Mouse (Mus musculus) lung, embryonic 15.5 days (tissue): ENCODE data around the gene Os9. TPM values are rescaled to one million over a fixed set of nuclear protein-coding genes. Genes with fewer than 3 reads are reported as not detected.
"Not testable (repeated sequence)": the region's sequence is repeated elsewhere in the genome, so short reads cannot be mapped to it uniquely, and the experiment has no call there.

Source experiments
- ATAC-seq: fragments of 200-750 bp; cut with Nextera tagmentation; 2 replicates; pipeline ENCODE4 v1.8.0; 2017; ENCODE audit warnings: moderate number of reproducible peaks, borderline replicate concordance; ENCODE audit not compliant: low FRiP score, low TSS enrichment; ENCODE audit errors: extremely low read depth
- H3K27ac ChIP-seq: fragments of 300-500 bp; sonication (generic); 2 replicates; pipeline ENCODE4 v1.5.1; 2015; ENCODE audit warnings: moderate library complexity, mild to moderate bottlenecking, inconsistent platforms
- H3K27me3 ChIP-seq: fragments of 300-500 bp; sonication (generic); 2 replicates; pipeline ENCODE4 v1.6.1; 2015; ENCODE audit warnings: inconsistent platforms
- H3K36me3 ChIP-seq: fragments of 300-500 bp; sonication (generic); 2 replicates; pipeline ENCODE4 v1.6.1; 2015; ENCODE audit warnings: inconsistent platforms
- H3K4me1 ChIP-seq: fragments of 300-500 bp; sonication (generic); 2 replicates; pipeline ENCODE4 v1.6.1; 2015; ENCODE audit warnings: inconsistent platforms
- H3K4me2 ChIP-seq: fragments of 300-500 bp; sonication (generic); 2 replicates; pipeline ENCODE4 v1.6.1; 2015; ENCODE audit warnings: inconsistent platforms, mild to moderate bottlenecking, moderate library complexity
- H3K4me3 ChIP-seq: fragments of 300-500 bp; sonication (generic); 2 replicates; pipeline ENCODE4 v1.5.1; 2015; ENCODE audit warnings: mild to moderate bottlenecking, inconsistent platforms
- H3K9ac ChIP-seq: fragments of 300-500 bp; sonication (generic); 2 replicates; pipeline ENCODE4 v1.6.1; 2015; ENCODE audit warnings: inconsistent platforms
- H3K9me3 ChIP-seq: fragments of 300-500 bp; sonication (generic); 2 replicates; pipeline ENCODE4 v1.6.1; 2016; ENCODE audit warnings: inconsistent platforms
- WGBS: fragments of 180-500 bp; shearing (Covaris S2); methylation state at CpG from one replicate; pipeline ENCODE4 v1.1.7; 2015; 5-methylcytosine and 5-hydroxymethylcytosine counted together
- polyA plus RNA-seq: library from polyadenylated mRNA; unstranded; fragments of >200 nt; fragmentation: Nextera tagmentation; extraction: Ambion mirVana; gene quantifications from 2 replicates; pipeline ENCODE4 v1.2.1, GENCODE M21; 2015

Os9 gene
- polyA plus RNA-seq, 1 experiment from 2014 or later, result 101 TPM

DNA sequence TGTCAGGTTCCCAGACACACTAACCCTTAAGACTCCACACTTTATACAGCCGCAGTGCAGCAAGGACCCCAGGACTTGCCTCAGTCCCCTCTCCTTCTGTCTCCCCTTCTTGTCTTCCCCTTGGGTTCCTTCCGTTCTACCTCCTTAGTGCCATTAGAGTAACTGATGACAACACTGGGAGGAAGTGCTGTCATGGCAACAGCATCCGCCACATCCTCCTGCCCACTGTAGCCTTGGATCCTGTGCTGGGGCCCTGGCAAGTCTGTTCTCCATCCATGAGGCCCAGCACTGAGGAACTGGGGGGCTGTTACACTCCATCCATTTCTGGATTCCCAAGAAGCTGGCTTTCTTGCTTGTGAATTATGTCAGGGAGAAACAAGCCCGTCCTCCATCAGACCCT, 44.8 kb downstream of the Os9 start:
- Histone ChIP-seq H3K36me3 (no peaks in the 10 kb centered on the region), H3K4me2 (no peak overlapping the region), H3K4me1 (peaks cover 33% of the 10 kb centered on the region), H3K27ac (no peak overlapping the region), H3K9ac (no peak overlapping the region), H3K27me3 (peaks cover 59% of the 10 kb centered on the region), H3K4me3 (no peak overlapping the region), H3K9me3 (no peaks in the 10 kb centered on the region)
- 26% methylated on average over 4 of the region's 4 CpGs for WGBS
- no peak for ATAC-seq

DNA sequence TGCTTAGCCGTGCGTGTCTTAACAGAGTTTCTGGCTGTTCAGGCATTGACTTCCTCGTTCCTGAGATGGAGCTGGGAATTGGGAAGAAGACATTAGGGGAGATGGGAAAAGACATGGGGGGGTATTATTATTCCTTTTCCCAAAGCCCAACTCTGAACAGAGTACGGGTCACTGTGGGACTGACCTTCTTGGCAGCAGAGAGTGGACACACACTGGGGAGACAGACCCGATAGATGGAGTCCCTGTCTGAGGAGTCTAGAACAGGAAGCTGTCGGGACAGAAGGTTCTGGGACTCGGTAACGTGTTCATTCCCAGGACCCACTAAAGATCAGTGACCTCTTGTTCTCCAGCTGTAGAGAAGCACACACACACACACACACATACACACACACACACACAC, 45.3 kb downstream of the Os9 start:
- H3K4me2 ChIP-seq, result no peak overlapping the region
- 62% methylated on average over 8 of the region's 8 CpGs for WGBS
- H3K27me3 ChIP-seq, result peaks cover 55% of the 10 kb centered on the region
- no peak overlapping the region for H3K27ac ChIP-seq
- H3K4me1 ChIP-seq, result peaks cover 32% of the 10 kb centered on the region
- no peak overlapping the region for H3K9ac ChIP-seq
- no peak for ATAC-seq
- no peaks in the 10 kb centered on the region for H3K36me3 ChIP-seq
- no peaks in the 10 kb centered on the region for H3K9me3 ChIP-seq
- no peak overlapping the region for H3K4me3 ChIP-seq

DNA sequence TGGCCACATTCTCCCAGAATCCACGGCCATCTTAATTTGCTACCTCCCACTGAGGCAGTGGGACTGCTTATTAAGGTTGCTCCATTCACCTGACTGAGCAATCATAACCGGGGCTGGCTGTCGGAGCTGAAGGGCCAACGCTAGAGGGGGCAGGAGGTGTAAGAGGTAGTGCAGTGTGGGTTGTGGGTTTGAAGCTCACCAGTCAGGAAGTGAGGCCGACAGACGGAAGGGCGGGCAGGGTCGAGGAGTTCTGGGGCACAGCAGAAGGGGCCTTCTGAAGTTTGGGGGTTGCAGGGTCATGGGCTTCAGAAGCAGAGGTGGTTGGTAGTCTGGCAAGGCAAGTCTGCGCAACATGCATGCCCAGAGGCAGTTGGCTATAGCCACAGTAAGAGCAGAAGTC, 45.9 kb downstream of the Os9 start, which contains the start of gene Agap2:
TSS of gene Agap2 (plus strand) at position 205 of the 400 bp plus-strand sequence.
- H3K9me3 ChIP-seq, result no peaks in the 10 kb centered on the region
- H3K27ac ChIP-seq, result no peak within 1 kb of the TSS
- H3K27me3 ChIP-seq, result peaks cover 49% of the 10 kb centered on the region
- H3K4me3 ChIP-seq, result no peak within 1 kb of the TSS
- H3K9ac ChIP-seq, result no peak within 1 kb of the TSS
- no peak within 1 kb of the TSS for H3K4me2 ChIP-seq
- H3K36me3 ChIP-seq, result no peaks in the 10 kb centered on the region
- no peak for ATAC-seq
- H3K4me1 ChIP-seq, result peaks cover 26% of the 10 kb centered on the region
- WGBS, result 60% methylated on average over 9 of the region's 9 CpGs

DNA sequence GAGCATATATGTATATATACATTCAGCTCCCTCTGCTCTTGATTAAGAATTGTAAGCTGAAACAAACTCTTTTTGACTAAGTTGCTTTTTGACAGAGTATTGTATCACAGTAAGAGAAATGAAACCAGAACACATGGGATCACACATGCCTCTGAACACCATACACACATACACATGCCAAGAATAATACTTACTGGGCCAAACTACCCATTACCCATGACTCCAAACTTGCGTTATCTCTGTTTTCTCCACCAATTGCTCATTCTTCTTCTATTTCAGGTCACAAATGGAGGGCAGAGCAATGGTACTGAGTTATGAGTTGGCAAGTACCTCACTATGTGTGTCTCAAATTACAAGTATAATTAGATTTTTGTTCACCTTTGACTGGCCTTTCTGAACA, 47.0 kb downstream of the Os9 start:
- Histone ChIP-seq H3K4me1 (peaks cover 17% of the 10 kb centered on the region), H3K27ac (no peak overlapping the region), H3K36me3 (no peaks in the 10 kb centered on the region), H3K27me3 (peaks cover 38% of the 10 kb centered on the region), H3K9me3 (no peaks in the 10 kb centered on the region), H3K4me2 (no peak overlapping the region), H3K9ac (no peak overlapping the region), H3K4me3 (no peak overlapping the region)
- ATAC-seq, result no peak
- WGBS, result 93% methylated on average over 1 of the region's 1 CpGs

DNA sequence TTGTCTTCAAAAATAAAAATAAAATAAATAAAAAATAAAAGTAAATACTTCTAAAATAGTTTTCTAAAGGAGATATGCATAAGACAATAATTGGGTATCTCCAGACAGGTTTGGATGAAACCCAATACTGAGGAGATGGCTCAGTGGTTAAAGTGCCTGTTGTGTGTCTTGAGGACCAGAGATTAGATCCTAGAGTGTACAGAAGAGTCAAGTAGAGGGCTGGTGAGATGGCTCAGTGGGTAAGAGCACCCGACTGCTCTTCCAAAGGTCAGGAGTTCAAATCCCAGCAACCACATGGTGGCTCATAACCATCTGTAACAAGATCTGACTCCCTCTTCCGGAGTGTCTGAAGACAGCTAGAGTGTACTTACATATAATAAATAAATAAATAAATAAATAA, 48.0 kb downstream of the Os9 start:
- H3K4me3 ChIP-seq, H3K9ac ChIP-seq, ATAC-seq, H3K36me3 ChIP-seq, H3K9me3 ChIP-seq, H3K27ac ChIP-seq, H3K4me2 ChIP-seq: not testable (repeated sequence)
- Histone ChIP-seq H3K27me3 (peaks cover 28% of the 10 kb centered on the region), H3K4me1 (peaks cover 18% of the 10 kb centered on the region)
- WGBS, result 59% methylated on average over 2 of the region's 2 CpGs

DNA sequence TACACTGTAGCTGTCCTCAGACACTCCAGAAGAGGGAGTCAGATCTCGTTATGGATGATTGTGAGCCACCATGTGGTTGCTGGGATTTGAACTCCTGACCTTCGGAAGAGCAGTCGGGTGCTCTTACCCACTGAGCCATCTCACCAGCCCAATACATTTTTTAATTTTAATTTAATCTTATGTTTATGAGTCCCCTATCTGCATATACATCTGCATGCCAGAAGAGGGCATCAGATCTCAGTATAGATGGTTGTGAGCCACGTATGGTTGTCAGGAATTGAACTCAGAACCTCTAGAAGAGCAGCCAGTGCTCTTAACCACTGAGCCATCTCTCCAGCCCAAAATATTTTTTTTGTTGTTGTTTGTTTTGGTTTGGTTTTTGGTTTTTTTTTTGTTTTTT, 48.7 kb downstream of the Os9 start:
- WGBS, result 77% methylated on average over 4 of the region's 4 CpGs
- H3K9me3 ChIP-seq, ATAC-seq, H3K9ac ChIP-seq, H3K27ac ChIP-seq, H3K4me2 ChIP-seq, H3K4me3 ChIP-seq: not testable (repeated sequence)
- Histone ChIP-seq H3K4me1 (peaks cover 22% of the 10 kb centered on the region), H3K27me3 (peaks cover 21% of the 10 kb centered on the region), H3K36me3 (peaks cover 14% of the 10 kb centered on the region)

DNA sequence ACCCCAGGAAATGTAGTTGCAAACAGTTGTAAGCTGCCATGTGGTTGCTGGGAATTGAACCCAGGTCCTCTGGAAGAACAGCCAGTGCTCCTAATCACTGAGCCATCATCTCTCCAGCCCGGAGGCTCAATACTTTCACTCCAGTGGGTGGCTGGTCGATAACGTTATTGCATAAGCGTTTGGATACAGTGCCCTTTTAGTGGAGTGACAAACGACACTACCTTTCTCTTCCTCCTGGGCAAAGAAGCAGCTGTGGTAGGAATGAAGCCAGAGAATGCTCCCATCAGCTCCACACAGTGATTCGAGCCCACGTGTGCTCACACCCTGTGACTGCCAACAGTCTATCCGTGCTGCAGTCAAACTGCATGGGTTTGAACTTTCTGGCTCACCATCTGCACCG, 49.7 kb downstream of the Os9 start:
- Histone ChIP-seq H3K36me3 (peaks cover 24% of the 10 kb centered on the region), H3K4me3 (peak overlapping the region; percentile 57), H3K27ac (no peak overlapping the region), H3K4me1 (peaks cover 22% of the 10 kb centered on the region), H3K4me2 (peak overlapping the region; percentile 83), H3K9me3 (no peaks in the 10 kb centered on the region), H3K27me3 (peaks cover 10% of the 10 kb centered on the region), H3K9ac (peak overlapping the region; percentile 67; the same call in 1 of the 2 replicates)
- 64% methylated on average over 9 of the region's 9 CpGs for WGBS
- ATAC-seq, result no peak

DNA sequence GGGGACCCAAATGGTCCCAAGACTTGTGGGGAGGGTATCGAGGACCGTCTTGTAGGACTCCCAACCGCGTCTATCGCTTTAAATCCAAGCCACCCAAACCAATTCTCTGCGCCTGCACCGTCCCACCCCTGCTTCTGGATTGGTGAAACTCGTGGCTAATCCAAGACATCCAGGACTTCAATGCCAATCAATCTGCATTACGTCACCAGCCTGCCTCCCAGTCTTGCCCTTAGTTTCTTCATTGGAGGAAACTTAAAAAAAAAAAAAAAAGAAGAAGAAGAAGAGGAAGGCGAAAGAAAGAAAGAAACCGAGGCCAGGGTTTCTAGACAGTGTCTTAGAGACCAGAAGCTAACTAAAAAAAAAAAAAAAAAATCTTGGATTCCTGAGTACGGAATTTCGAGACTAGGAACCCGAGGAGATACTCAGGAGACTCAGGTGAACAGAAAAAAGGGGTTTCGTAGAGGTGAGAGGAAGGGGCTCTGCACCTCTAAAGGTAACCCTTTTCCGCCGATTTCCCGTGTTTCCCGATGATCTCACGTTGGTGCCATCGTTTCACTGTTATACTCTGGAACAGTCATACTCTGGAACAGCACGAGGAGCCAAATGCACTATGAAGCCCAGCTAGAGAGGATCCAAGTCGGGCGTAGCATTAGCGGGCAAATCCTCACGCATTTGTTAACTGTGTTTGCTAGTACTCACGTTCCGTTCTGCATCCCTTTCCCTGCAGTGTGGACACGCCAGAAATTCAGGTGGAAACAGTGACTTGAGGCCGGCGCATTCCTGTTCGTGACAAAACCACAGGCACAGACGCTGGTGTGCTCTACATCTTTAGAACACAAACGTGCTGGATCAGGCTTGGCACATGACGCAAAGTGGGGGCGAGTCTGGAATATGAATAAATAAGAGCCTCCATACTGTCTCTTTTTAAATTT, 50.5 kb downstream of the Os9 start, which contains the start of gene Tspan31:
TSS of gene Tspan31 (minus strand) at position 75 of the 932 bp plus-strand sequence.
- H3K4me1 ChIP-seq, result peaks cover 22% of the 10 kb centered on the region
- peaks cover 3% of the 10 kb centered on the region; the same call in 1 of the 2 replicates for H3K27me3 ChIP-seq
- ATAC-seq, result peak; percentile 91
- H3K9ac ChIP-seq, result peak within 1 kb of the TSS; percentile 67
- no peaks in the 10 kb centered on the region for H3K9me3 ChIP-seq
- H3K36me3 ChIP-seq, result peaks cover 32% of the 10 kb centered on the region
- H3K27ac ChIP-seq, result peak within 1 kb of the TSS; percentile 90
- peak within 1 kb of the TSS; percentile 57 for H3K4me3 ChIP-seq
- whole genome bisulfite sequencing, result under 1% methylated on average over 36 of the region's 36 CpGs
- H3K4me2 ChIP-seq, result peak within 1 kb of the TSS; percentile 83

DNA sequence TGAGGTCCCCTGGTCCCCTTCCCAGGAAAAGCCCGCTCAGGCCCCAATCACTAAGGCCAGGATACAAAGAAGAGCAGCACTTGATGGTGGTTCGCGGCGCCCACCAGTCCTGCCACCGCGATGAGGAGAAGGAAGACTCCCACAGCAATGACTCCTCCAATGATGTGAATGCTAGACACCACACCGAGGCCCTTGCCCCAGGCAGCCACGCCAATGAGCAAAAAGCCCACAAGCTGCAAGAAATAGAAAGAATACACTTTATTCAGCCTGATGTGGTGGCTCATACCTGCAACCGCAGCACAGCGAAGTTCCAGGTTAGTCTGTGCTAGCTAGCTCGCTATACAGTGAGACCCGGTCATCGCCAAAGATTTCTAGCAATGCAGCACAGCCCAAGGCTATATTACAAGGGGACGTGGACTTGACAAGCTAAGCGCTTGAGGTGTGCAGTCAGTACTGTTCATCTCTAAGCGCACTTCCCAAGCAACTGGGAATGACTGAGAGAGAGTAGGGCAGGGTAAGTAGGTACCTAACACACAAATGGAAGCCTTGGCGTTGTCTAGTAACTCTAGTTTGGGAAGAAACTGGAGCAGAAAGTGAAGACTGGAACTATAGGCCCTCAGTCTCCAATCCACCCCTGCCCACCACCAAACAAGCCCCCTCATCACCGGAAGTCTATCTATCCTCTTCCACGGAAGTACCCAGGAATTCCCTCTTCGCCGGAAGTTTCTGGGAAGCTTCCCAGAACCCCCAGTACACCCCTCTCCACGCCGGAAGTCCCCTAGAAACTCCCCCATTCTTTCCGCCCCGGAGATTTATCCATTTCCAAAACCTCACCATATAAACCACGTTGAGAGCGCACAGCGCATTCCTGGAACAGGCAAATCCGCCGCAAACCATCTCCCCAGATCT, 51.4 kb downstream of the Os9 start:
- H3K9me3 ChIP-seq, result no peaks in the 10 kb centered on the region
- H3K4me2 ChIP-seq, result peak overlapping the region; percentile 83
- peaks cover 39% of the 10 kb centered on the region for H3K36me3 ChIP-seq
- H3K9ac ChIP-seq, result peak overlapping the region; percentile 58
- H3K4me1 ChIP-seq, result peaks cover 29% of the 10 kb centered on the region
- ATAC-seq, result peak; percentile 54
- H3K27ac ChIP-seq, result peak overlapping the region; percentile 90
- no peaks in the 10 kb centered on the region for H3K27me3 ChIP-seq
- H3K4me3 ChIP-seq, result peak overlapping the region; percentile 57
- WGBS, result 4% methylated on average over 30 of the region's 30 CpGs

DNA sequence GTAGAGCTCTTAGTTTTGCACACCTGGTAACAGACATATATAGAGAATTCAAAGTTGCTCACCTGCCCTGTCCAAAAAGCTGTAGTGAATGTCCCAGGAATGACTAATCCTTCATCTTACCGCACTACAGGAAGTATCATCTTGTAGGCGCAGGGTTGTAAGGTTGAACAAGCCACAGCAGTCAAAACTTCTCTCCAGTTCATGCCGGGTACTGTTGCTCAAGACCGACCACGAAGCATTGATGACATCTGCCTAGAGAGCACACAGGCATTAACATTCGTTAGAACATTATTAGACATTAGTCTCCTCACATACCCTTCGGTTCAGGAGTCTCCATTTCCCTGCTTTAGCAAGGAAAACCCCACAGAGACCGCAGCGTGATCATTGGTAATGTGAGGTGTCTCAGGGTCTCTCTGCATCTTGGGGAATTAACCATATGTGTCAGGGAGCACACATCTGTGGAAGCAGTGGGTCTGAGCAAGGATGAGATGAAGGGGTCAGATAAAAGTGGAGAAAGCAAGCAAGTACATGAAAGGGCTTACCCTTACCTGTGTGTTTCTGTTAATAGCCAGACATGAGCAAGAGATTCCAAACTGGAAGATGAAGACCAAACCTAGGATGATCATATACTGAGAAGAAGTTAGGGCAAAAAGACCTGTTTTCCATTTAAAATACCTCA, 52.4 kb downstream of the Os9 start:
- H3K27me3 ChIP-seq, result no peaks in the 10 kb centered on the region
- H3K4me3 ChIP-seq, result peak overlapping the region; percentile 57
- peaks cover 39% of the 10 kb centered on the region for H3K36me3 ChIP-seq
- peaks cover 29% of the 10 kb centered on the region for H3K4me1 ChIP-seq
- no peak for ATAC-seq
- peak overlapping the region; percentile 83 for H3K4me2 ChIP-seq
- peak overlapping the region; percentile 58 for H3K9ac ChIP-seq
- 0 out of 2 replicates have a peak overlapping the region, but pooled peaks have one; percentile 90 for H3K27ac ChIP-seq
- no peaks in the 10 kb centered on the region for H3K9me3 ChIP-seq
- 62% methylated on average over 9 of the region's 9 CpGs for WGBS

DNA sequence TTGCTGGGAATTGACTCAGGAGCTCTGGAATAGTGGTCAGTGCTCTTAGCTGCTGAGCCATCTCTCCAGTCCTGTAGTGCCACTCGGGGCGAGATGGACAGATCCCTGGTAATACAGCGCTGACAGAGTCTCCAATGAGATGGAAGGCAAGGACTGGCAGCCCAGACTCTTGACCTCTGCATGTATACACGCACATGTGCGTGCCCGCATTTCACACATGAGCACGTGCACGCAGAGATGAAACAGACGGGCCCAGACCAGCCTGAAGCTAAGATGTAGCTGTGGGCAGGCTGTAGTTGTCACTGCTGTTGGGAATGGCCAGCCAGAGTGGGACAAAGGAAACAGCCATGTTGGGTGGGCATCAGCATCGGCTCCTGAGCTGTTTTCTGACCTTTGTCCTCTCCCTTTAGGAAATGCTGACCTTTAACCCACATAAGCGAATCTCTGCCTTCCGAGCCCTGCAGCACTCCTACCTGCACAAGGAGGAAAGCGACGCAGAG, 54.4 kb downstream of the Os9 start:
- Histone ChIP-seq H3K4me1 (peaks cover 33% of the 10 kb centered on the region), H3K4me3 (no peak overlapping the region), H3K4me2 (no peak overlapping the region), H3K36me3 (peaks cover 39% of the 10 kb centered on the region), H3K9me3 (no peaks in the 10 kb centered on the region), H3K27ac (no peak overlapping the region), H3K27me3 (peaks cover 5% of the 10 kb centered on the region; the same call in 1 of the 2 replicates), H3K9ac (no peak overlapping the region)
- ATAC-seq, result no peak
- 90% methylated on average over 14 of the region's 14 CpGs for WGBS
